Mouse (Mus musculus) cerebellum, postnatal 4 days (tissue): ENCODE data around the gene Srsy.
"Not testable (repeated sequence)": the region's sequence is repeated elsewhere in the genome, so short reads cannot be mapped to it uniquely, and the experiment has no call there.

Experiments used
- DNase-seq, 2 experiments: peaks; one replicate each; pipeline ENCODE4 v3.0.0; 2022; ENCODE audit warnings: low spot score in 2 of 2, mixed read lengths in 1 of 2

Srsy gene

GRCm38 (mm10) chrY:17937230-17937629 is at the start of gene Srsy:
TSS of gene Srsy (minus strand) at chrY:17937330.
- DNase-seq = not testable (repeated sequence)
